Mouse (Mus musculus) liver, embryonic 13.5 days (tissue): ENCODE measurements around the gene Hpca. TPM values are rescaled to one million over a fixed set of nuclear protein-coding genes. Genes with fewer than 3 reads are reported as not detected.

Experiments
- ATAC-seq: fragments of 200-750 bp; cut with Nextera tagmentation; 2 replicates; pipeline ENCODE4 v1.8.0; 2017; ENCODE audit warnings: low read depth, mild to moderate bottlenecking, moderate number of reproducible peaks, moderate library complexity
- DNase-seq: peaks from one replicate; pipeline ENCODE4 v3.0.0; 2022
- H3K27ac ChIP-seq: fragments of 300-500 bp; sonication (generic); 2 replicates; pipeline ENCODE4 v1.5.1; 2015; ENCODE audit warnings: moderate library complexity, mild to moderate bottlenecking, inconsistent platforms
- H3K27me3 ChIP-seq: fragments of 300-500 bp; sonication (generic); 2 replicates; pipeline ENCODE4 v1.6.1; 2015; ENCODE audit warnings: mild to moderate bottlenecking, inconsistent platforms
- H3K36me3 ChIP-seq: fragments of 300-500 bp; sonication (generic); 2 replicates; pipeline ENCODE4 v1.6.1; 2015; ENCODE audit warnings: mild to moderate bottlenecking, inconsistent platforms
- H3K4me1 ChIP-seq: fragments of 300-500 bp; sonication (generic); replicated peaks from 2 replicates; pipeline ENCODE4 v1.6.1; 2015; ENCODE audit warnings: inconsistent platforms
- H3K4me2 ChIP-seq: fragments of 300-500 bp; sonication (generic); 2 replicates; pipeline ENCODE4 v1.6.1; 2015; ENCODE audit warnings: inconsistent platforms, mild to moderate bottlenecking, moderate library complexity
- H3K4me3 ChIP-seq: fragments of 300-500 bp; sonication (generic); replicated peaks from 2 replicates; pipeline ENCODE4 v1.5.1; 2015; ENCODE audit warnings: mild to moderate bottlenecking, inconsistent platforms
- H3K9ac ChIP-seq: fragments of 300-500 bp; sonication (generic); 2 replicates; pipeline ENCODE4 v1.6.1; 2015; ENCODE audit warnings: mild to moderate bottlenecking, inconsistent platforms
- H3K9me3 ChIP-seq: fragments of 300-500 bp; sonication (generic); replicated peaks from 2 replicates; pipeline ENCODE4 v1.6.1; 2016; ENCODE audit warnings: inconsistent platforms
- WGBS: fragments of 180-500 bp; shearing (Covaris S2); methylation state at CpG from one replicate; pipeline ENCODE4 v1.1.7; 2015; ENCODE audit not compliant: insufficient replicate concordance; 5-methylcytosine and 5-hydroxymethylcytosine counted together
- polyA plus RNA-seq: library from polyadenylated mRNA; unstranded; fragments of >200 nt; fragmentation: Nextera tagmentation; extraction: Ambion mirVana; gene quantifications from 2 replicates; pipeline ENCODE4 v1.2.1, GENCODE M21; 2015

Gene Hpca
- polyA plus RNA-seq, 1 experiment from 2014 or later, result 0.92 TPM

DNA sequence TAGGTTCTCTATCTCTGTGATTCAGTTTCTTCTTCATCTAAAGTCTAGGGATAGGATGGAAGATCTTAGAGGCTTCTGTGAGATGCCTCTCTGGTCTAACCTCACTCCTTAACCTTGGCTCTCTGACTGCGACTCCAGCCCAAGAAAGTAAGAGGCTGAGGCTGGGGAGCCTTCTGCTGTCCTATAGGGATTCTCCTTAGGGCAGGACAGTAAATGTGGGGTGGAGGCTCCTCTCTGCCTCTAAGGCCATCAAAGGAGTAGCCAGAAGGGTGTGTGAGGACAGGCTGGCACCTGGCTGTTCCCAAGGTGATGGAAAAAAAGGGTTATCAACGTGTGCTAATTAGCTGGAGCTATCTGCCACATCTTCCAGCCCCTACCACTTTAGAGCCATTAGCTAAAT, 13.8 kb upstream of the Hpca start:
- Histone ChIP-seq H3K9ac (no peak overlapping the region), H3K4me2 (no peak overlapping the region), H3K27me3 (peaks cover 82% of the 10 kb centered on the region), H3K4me3 (no peak overlapping the region), H3K36me3 (no peaks in the 10 kb centered on the region), H3K4me1 (peaks cover 57% of the 10 kb centered on the region), H3K27ac (no peak overlapping the region), H3K9me3 (no peaks in the 10 kb centered on the region)
- 35% methylated on average over 2 of the region's 2 CpGs for WGBS
- DNase-seq (no peak), ATAC-seq (no peak)

DNA sequence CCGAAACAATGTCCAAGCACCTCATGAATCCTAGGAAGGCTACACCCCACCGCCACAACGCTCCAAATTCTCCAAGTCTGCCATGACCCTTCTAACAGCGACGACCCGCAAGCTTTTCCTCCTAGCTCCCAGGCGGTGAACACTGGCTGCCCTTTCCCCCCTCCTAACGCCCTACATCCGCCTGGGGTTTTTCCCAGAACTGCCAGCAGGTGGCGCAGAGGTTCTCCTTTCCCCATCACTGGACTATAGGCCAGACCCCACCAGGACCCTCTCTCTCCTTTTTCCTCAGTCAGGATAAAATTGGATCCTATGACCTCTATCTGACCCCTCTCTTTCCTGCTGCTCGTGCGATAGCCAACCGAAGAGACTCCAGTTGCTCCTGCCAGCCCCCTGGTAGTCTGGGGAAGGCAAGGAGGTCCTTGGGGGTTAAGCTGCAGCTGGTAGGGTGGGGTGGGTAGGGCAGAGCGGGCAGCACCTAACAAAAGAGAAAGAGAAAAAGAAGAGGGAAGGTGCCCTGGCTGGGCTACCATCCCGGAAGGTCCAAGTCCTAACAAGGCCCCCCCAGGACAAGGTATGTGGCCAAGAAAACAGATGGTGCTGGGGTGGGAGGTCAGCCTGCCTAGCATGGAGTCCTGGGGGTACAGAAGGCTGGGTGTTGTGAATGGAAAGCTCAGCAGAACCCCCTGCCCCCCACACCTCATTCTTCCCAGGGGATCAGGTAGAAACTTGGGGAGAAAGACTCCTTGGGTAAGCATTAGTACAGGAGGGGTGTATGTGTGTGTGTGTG, 13.2 kb upstream of the Hpca start:
- DNase-seq (peak; percentile 48), ATAC-seq (no peak)
- no peak overlapping the region for H3K4me3 ChIP-seq
- H3K36me3 ChIP-seq, result no peaks in the 10 kb centered on the region
- H3K27me3 ChIP-seq, result peaks cover 88% of the 10 kb centered on the region
- H3K9me3 ChIP-seq, result no peaks in the 10 kb centered on the region
- H3K9ac ChIP-seq, result no peak overlapping the region; the same call in 1 of the 2 replicates
- peaks cover 56% of the 10 kb centered on the region for H3K4me1 ChIP-seq
- no peak overlapping the region for H3K27ac ChIP-seq
- peak overlapping the region; percentile 23; the same call in 1 of the 2 replicates for H3K4me2 ChIP-seq
- WGBS, result 8% methylated on average over 15 of the region's 15 CpGs

DNA sequence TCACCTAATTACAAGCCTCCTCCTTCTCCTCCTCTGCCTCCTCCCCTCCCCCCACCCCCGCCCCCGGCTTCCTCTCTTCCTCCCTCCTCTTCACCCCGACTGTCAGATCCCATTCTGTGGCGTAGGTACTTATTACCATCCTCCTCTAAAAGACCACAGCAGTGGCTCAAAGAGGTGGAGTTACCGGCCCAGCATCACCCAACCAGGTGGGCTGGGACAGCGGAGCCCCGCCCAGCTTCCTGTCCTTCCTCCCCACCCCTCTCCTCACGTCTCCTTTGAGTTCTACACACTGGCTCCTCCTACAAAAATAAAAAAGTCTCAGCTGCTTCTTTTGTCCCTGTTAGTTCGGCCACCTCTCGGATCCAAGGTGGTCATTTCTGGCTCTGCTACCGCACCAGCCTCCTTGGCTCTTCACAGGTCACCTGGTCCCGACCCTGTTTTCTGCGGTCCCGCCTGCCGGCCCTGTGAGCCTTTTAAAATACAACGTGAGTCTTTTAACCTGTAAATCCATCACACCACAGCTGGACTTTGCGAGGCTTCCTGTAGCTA, 9.0 kb upstream of the Hpca start:
- Histone ChIP-seq H3K27me3 (peaks cover 86% of the 10 kb centered on the region), H3K4me3 (peak overlapping the region; percentile 28), H3K4me2 (peak overlapping the region; percentile 51), H3K9ac (no peak overlapping the region), H3K36me3 (no peaks in the 10 kb centered on the region), H3K4me1 (peaks cover 23% of the 10 kb centered on the region), H3K9me3 (no peaks in the 10 kb centered on the region), H3K27ac (no peak overlapping the region)
- 8% methylated on average over 17 of the region's 17 CpGs for WGBS
- DNase-seq (no peak), ATAC-seq (no peak; the same call in 1 of the 2 replicates)

DNA sequence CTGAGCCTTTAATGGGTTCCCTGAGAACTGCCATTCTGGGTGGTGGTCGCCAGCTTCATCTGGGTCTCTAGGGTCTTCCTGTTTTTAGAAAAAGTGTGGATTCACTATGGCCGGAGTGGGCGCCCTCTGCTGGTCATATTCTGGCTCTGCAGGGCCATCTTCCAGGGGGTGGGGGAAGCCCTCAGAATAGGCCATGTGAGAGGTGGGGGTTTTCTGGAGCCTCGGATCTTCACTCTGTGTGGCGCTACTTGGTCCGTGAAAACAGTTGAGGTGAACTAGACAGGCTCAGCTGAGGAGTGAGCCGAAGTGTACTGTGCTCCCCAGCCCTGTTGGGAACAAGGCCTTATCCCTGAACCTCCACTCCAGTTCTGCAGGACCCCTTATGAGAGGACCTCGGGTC, 8.3 kb upstream of the Hpca start:
- no peaks in the 10 kb centered on the region for H3K9me3 ChIP-seq
- ATAC-seq, result peak; percentile 15; the same call in 1 of the 2 replicates
- H3K27ac ChIP-seq, result no peak overlapping the region
- 3% methylated on average over 8 of the region's 8 CpGs for WGBS
- peak overlapping the region; percentile 51 for H3K4me2 ChIP-seq
- 0 out of 2 replicates have a peak overlapping the region, but pooled peaks have one; percentile 28 for H3K4me3 ChIP-seq
- peaks cover 29% of the 10 kb centered on the region for H3K4me1 ChIP-seq
- DNase-seq, result no peak
- no peak overlapping the region for H3K9ac ChIP-seq
- H3K36me3 ChIP-seq, result no peaks in the 10 kb centered on the region
- peaks cover 86% of the 10 kb centered on the region for H3K27me3 ChIP-seq

DNA sequence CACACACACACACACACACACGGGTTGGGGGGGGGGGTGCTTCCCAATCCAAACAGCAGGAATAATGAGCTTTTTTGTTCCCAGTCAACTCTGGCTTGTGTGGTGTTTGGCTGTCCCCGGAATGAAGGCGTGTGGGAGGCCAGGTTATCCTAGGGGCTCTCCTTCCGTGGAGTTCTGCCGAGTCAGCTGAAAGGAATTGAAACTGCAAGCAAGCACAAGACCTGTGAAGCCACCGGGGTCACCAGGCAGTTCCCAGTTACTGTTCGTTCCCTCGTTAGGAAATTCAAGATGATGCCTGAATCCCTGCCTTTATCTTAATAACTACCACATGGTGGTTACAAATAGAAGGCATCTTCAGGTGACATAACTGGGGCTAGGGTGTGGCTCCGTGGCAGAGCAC, 7.6 kb upstream of the Hpca start:
- H3K4me3 ChIP-seq, result no peak overlapping the region
- H3K9me3 ChIP-seq, result no peaks in the 10 kb centered on the region
- no peak overlapping the region for H3K9ac ChIP-seq
- H3K36me3 ChIP-seq, result no peaks in the 10 kb centered on the region
- DNase-seq, result no peak
- no peak for ATAC-seq
- 50% methylated on average over 9 of the region's 9 CpGs for WGBS
- H3K27ac ChIP-seq, result no peak overlapping the region
- no peak overlapping the region for H3K4me2 ChIP-seq
- peaks cover 86% of the 10 kb centered on the region for H3K27me3 ChIP-seq
- H3K4me1 ChIP-seq, result peaks cover 28% of the 10 kb centered on the region

DNA sequence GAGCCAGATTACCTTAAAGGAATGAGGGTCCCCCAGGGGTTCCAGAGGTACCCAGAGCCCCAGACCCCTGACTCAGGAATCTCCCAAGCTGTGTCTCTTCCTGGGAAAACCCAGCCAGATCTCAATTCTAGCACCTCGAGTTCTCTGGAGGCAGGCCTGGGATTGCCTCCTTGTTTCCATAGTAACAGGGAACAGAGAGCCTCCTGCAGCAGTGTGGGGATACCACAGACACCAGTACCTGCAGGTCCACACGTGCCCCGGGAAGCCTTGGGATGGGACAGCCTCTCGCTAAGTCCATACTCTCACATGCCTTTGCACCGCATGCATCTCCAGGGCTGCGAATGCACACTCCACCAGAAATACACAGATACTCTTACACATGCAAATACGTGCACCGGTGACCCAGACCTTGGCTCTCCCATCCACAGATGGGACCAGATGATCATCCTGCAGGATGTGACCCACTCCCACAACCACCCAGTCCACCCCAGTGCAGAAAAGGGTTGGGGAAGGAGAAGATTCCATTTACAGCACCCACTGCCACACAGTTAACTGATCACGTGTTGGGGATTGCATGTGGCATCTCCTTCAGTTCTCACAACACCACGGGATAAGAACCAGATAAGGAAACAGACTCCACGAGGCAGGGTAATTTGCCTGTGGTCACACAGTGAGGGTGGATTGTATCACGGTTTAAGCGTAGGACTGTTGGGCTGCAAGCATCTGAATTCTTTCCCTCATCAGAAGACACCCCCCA, 6.9 kb upstream of the Hpca start:
- Histone ChIP-seq H3K4me2 (no peak overlapping the region), H3K9ac (no peak overlapping the region), H3K4me3 (no peak overlapping the region), H3K27me3 (peaks cover 86% of the 10 kb centered on the region), H3K4me1 (peaks cover 28% of the 10 kb centered on the region), H3K9me3 (no peaks in the 10 kb centered on the region), H3K27ac (no peak overlapping the region), H3K36me3 (no peaks in the 10 kb centered on the region)
- ATAC-seq (no peak), DNase-seq (no peak)
- 45% methylated on average over 13 of the region's 13 CpGs for WGBS

DNA sequence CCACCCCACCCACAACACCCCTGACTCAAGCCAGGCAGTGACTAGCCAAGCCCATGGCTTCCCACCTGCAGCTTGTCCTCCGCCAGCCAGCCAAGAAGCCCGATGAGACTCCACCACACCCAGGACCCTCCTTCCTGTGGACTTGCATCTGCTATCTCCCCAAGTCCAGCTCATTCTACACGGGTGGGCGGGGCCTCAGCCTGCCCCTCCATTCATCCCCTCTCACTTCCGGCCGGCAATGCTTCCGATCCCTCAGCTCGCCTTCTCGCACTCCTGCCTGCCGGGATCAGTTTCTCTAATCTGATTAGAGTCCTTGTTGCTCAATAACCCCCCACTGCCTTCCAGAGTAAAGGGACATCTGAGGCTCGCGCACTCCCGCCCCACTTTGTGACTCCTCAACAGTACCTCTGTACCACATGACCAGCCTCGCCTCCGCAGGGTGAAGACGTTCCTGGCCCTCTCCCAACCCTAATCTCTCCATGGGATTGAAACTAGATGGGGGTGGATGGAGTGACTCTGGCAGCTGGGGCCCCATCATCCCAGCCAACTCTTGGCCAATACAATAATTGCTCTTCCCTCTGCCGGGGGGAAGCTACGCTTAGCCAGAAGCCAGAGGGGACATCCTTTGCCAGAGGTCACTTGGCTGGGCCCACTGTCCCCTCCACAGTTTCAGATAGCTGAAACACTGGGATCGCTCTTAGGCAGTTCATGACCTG, 4.1 kb upstream of the Hpca start:
- Histone ChIP-seq H3K27ac (no peak overlapping the region), H3K4me3 (peak overlapping the region; percentile 23), H3K4me1 (peaks cover 31% of the 10 kb centered on the region), H3K27me3 (peaks cover 89% of the 10 kb centered on the region), H3K36me3 (no peaks in the 10 kb centered on the region), H3K4me2 (peak overlapping the region; percentile 44), H3K9me3 (no peaks in the 10 kb centered on the region), H3K9ac (no peak overlapping the region)
- ATAC-seq (0 out of 2 replicates have a peak, but pooled peaks have one; percentile 16), DNase-seq (no peak)
- WGBS, result 10% methylated on average over 19 of the region's 19 CpGs

DNA sequence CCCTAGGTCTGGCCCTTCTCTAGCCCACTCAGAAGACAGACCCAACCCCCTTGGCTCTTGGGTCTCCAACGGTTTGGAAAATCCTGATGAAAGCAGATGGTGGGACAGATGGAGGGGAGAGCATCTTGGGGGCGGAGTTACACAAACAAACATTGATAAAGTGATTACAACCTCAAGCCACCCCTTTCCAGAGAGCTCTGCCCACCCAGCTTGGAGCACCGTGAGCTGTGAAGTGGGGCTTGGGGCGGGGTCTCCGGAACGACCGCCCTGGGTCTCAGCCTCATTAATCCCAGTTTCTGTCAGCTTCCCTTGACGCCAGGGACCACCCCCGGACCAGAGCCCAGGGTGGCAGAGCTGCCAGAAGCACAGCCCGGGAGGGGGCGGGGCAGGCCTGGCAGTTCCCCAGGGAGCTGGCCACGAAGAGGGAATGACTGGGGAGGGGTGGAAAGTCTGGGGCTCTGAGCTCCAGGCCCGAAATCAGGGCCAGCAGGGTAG, 2.9 kb upstream of the Hpca start:
- no peak for ATAC-seq
- no peak overlapping the region for H3K9ac ChIP-seq
- H3K4me1 ChIP-seq, result peaks cover 22% of the 10 kb centered on the region
- H3K4me2 ChIP-seq, result peak overlapping the region; percentile 44; the same call in 1 of the 2 replicates
- H3K27me3 ChIP-seq, result peaks cover 94% of the 10 kb centered on the region
- no peak for DNase-seq
- H3K36me3 ChIP-seq, result no peaks in the 10 kb centered on the region
- no peak overlapping the region for H3K27ac ChIP-seq
- 9% methylated on average over 13 of the region's 13 CpGs for WGBS
- H3K9me3 ChIP-seq, result no peaks in the 10 kb centered on the region
- H3K4me3 ChIP-seq, result peak overlapping the region; percentile 23; the same call in 1 of the 2 replicates

DNA sequence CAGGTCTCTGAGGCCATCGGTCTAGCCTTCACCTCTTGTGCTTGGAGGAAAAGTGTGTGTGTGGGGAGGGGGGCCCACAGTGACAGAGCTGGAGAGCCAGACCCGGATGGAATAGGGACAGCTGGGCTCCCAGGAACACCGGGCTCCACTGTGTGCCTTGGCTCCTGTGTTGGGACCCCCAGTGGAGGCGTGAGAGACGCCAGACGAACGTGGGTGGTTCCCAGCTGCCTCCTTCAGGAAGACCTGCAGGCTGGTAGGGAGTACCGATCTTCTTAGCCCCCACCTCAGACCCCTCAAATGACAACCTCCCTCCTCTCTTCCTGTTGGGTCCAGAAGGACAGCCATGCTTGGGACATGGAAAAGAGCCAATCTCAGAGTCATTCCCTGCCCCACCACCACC, 883 bp upstream of the Hpca start:
- no peak overlapping the region for H3K4me2 ChIP-seq
- DNase-seq (no peak), ATAC-seq (no peak)
- peaks cover 22% of the 10 kb centered on the region for H3K4me1 ChIP-seq
- H3K9me3 ChIP-seq, result no peaks in the 10 kb centered on the region
- H3K4me3 ChIP-seq, result no peak overlapping the region
- no peak overlapping the region for H3K9ac ChIP-seq
- 14% methylated on average over 8 of the region's 8 CpGs for WGBS
- H3K36me3 ChIP-seq, result no peaks in the 10 kb centered on the region
- H3K27me3 ChIP-seq, result peaks cover 97% of the 10 kb centered on the region
- no peak overlapping the region for H3K27ac ChIP-seq

DNA sequence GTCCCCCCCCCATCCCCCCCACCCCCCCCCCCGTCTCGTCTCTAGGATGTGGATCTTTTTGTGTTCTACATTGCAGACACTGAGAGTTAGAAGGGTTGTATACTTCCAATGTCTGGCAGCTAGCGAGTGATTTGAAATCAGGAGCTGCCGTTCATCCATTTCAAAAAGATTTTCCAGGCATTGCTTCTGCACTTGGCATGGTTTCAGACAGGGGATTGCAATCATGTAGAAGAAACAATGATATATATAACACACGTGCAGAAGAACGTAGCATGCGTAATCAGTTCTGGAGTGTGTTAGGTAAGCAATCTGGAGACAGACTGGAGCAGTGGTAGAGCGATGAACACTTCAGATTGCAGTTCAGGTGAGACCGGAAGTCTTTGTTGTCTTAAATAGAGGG, 271 bp upstream of the Hpca start:
- H3K9ac ChIP-seq, result no peak overlapping the region
- no peaks in the 10 kb centered on the region for H3K9me3 ChIP-seq
- no peak overlapping the region for H3K4me3 ChIP-seq
- no peak overlapping the region for H3K4me2 ChIP-seq
- H3K4me1 ChIP-seq, result peaks cover 22% of the 10 kb centered on the region
- ATAC-seq, result no peak
- 39% methylated on average over 9 of the region's 9 CpGs for WGBS
- peaks cover 99% of the 10 kb centered on the region for H3K27me3 ChIP-seq
- H3K27ac ChIP-seq, result no peak overlapping the region
- DNase-seq, result no peak
- no peaks in the 10 kb centered on the region for H3K36me3 ChIP-seq
